Mouse (Mus musculus) embryo, embryonic 9.5 days (tissue): ENCODE measurements around the gene Gm609.

Experiments used
- DNase-seq: peaks from one replicate; pipeline ENCODE4 v3.0.0-alpha.2; 2017; ENCODE audit errors: extremely low spot score

Gene Gm609

DNA sequence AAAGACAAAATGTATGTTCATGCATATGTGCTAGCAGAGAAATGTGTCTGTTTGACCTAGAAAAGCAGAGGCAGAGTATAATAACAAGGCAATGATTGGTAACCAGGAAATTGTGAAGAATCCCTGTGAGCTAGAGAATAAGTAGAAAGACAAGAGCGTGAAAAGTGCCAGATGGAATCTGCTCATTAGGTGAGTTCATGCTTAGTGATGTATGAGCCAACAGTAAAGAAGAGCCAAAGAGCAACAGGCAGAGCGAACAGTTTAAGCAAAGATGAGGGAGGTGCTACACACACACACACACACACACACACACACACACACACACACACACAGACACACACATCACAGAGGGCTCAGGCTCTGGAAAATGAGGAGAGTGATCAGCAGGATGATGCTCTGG is 95.3 kb downstream of the Gm609 start:
- no peak for DNase-seq

DNA sequence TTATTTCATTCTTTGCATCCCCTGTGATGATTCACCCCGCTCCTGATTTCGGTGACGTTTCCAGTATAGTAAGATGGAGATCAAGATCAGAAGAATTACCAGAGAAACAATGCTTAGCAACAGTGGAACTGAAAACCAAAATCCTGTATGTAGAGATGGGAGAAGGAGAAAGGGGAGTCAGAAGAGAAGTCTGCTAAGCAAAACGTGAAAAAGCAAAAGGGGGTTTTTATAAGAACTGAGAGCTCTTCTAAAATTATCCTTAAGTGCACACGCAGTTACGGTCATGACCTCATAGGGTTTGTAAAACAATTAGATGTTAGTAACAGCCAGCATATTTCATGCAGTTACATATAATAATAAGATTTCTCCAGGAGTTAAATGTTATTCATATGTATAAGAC is 100.5 kb downstream of the Gm609 start:
- DNase-seq, result no peak

DNA sequence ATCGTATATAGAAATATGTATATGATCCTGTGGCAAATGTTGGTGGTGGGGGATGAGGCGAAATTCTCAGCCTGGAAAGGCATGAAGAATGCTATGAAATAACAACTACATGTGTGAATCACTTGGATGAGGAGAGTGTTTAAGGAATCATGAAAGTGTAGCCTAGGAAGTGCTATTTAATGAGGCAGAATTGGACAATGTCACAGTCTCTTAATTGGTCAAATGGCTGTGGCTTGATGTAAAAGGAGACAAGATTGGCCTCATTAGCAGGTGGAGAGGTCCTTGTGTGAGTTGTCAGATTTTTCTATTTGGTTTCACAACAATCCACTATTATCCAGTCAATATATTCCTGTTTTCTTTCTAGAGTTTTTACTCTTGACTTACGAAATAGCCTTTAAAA is 101.1 kb downstream of the Gm609 start:
- DNase-seq, result no peak

GRCm38 (mm10) chr16:45390286-45390956 is 102.3 kb downstream of the Gm609 start:
- no peak for DNase-seq

GRCm38 (mm10) chr16:45389833-45390232 is 102.9 kb downstream of the Gm609 start:
- DNase-seq, result no peak

GRCm38 (mm10) chr16:45389041-45389440 is 103.7 kb downstream of the Gm609 start:
- DNase-seq, result no peak

DNA sequence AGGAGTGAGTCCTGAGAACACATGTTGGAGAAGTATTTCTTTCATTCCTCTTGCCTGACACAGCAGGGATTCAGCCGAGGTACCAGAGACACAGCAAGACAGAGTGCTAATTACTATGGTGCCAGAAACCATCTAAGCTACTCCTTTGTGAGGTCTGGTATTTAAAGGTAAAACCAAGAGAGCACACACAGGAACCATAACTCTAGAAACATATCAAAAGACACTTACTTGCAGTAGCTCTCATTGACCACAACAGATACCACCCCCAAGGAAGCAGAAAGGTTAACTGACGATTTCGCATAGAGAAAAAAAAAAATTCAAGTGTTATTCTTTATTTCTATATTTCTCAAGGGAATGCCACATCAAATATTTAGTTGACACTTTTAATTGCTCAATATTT is 111.0 kb downstream of the Gm609 start:
- no peak for DNase-seq

DNA sequence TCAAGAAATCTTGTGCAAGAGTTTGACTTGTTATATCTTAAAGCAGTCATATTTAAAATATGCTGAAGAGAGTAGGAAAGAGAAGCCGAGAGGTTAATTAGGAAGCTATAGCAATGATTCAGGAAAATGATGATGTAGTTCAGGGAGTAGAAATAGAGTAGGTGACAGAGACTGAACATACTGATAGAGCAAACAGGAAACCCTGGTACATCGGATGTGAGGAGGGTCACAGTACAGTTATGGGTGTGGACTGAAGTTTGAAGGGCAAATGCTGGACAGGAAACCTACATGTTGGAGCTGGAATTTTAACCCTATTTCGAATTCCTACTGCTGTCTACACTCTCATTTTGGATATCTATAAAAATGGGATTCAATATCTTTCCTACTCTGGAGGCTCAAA is 113.8 kb downstream of the Gm609 start:
- DNase-seq, result no peak

- no peak for DNase-seq
Observed at GRCm38 (mm10) chr16:45378147-45378943, 114.4 kb downstream of the Gm609 start.

GRCm38 (mm10) chr16:45377332-45377731 is 115.4 kb downstream of the Gm609 start:
- DNase-seq, result no peak

DNA sequence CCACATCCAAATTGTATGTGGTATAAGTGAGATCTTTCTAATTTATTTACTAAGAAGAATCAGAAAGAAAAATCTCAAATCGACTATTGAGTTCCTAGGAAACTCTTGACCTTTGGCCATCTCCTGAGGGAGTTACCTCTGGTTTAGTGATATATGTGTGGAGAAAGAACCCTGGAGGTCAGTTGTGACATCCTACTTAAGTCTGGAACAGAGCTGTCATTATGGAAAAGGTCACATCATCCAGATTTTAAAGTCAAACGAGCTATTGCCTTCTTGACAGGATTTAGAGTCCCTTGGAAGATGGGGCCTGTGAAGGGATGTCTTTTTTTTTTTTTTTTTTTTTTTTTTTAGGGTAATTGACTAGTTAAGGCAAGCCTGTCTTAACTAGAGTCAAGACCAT is 116.0 kb downstream of the Gm609 start:
- no peak for DNase-seq

- DNase-seq, result no peak
Observed at GRCm38 (mm10) chr16:45376294-45376693, 116.5 kb downstream of the Gm609 start.

DNA sequence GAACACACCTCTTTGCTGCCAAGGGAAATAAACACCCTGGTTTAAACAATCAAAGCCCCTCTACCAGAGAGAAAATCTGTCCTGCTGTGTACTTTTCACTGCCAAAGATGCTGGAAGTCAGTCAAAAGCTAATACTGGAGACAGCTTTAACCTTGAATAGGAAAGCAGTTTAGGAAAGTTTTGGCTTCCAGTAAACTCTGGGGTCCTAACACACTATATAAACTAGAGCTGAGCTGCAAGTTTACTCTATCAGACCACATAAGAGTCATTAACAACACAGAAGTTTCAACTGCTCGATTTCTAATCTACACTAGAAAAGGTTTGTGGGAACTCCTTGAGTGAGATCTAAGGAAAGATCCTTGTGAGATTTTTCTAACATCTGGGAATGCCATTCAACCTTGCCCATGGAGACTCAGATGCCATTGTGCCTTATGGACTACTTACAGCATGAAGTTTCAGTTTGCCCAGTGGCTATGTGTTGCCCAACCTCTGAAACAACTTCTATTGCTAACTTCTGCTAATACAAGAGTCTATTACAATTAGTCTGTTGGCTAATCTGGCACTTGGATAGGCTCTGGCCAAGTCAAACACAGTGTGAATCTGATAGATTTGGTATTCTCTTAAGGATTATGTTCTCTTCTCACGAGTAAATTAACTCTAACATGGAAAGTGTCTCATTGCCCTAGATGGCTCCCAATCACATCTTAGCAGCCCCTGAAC is 117.1 kb downstream of the Gm609 start:
- no peak for DNase-seq

DNA sequence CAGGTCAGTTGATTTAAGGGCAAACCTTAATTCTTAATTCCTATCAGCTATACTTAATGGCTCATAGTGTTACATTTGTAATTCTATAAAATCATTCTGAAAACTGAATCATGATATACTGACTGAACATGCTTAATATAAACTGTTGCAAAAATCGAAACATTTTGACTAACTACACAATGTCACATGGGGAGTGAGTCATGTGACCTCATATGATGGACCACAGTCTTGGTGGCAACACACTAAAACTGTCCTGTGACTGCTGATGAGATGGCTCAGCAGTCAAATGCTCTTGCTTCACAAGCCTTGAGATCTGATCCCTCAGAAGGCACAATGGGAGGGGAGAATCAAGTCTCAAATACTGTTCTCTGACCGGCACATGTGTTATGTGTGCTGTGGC is 118.7 kb downstream of the Gm609 start:
- no peak for DNase-seq

DNA sequence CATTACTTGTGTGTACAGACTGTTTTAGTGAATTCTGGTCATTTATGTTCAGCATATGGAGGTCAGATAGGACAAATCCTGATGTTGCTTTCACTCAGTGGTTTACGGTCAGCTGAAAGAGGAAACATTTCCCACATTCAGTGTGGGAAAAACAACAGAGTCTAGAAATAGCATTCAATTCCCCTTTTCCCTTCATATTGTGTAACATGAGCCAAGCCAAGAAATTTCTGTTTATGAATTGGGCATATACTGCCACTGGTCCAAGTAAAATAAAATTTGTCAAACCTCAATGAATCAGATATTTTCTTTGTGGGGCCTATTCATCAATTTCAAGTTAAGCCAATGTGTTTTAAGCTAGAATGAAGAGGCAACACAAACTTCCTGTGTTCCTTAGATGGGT is 121.7 kb downstream of the Gm609 start:
- no peak for DNase-seq

DNA sequence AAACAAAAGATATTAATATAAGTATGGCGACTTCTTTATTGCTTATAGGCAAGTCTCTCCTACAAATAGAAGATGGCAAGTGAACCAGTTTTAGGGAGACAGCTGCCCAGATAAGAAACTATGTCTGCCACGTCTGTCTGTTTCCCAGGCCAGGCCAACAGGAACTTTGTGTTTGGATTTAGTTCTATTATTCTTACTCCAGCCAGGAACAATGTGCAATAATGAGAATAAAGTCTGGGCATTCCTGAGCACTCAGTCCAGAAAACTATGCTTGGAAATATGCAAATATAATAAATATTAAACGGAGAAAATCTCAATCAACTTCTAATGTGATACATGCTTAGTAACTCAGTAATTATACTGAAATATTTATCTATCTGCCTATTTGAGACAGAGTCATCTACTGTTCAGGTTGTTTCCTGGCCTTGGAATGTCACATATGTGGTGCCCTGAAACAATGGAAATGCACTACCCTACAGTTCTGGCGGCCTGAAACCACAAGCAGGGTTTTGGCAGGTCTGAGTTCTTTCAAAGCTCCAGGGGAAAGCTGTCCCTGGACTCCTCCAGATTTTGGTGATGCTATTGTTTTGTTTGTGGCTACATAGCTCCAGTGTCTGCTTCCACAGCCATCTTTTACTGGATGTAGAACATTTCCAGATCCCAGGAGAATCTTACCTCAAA is 123.3 kb downstream of the Gm609 start:
- DNase-seq, result no peak

DNA sequence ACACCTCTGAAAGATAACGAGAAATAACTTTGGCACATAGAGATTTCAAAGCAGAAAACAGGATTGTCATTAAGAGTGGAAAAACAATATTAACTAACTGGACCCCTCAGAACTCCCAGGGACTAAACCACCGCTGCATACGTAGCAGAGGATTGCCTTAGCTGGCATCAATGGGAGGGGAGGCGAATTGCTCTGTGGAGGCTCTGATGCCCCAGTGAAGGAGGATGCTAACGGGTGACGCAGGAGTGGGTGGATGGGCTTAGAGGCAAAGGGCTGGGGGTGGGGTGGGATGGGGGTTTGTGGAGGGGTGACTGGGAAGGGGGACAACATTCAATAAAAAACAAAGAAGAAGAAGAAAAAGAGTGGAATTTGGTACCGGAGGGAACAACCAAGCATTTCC is 126.7 kb downstream of the Gm609 start:
- DNase-seq, result no peak

GRCm38 (mm10) chr16:45365353-45365752 is 127.4 kb downstream of the Gm609 start:
- no peak for DNase-seq

DNA sequence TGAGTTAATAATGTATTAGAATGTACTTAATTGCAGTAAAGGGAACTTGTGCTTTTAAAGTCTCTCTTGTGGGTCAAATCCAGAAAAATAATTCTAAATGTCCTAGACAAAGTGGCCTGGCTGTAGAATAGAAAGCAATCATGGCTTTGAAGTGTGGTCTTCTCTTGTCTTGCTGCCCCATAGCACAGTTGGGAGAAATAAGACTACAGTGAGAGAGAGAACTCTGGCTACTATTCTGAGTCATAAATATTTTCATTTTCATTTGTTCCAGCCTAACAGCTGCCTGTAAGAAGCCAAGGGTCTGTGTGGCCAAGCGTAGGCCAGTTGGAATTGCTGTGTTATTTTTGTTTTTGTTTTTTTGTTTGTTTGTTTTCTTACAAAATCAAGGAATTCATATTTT is 128.1 kb downstream of the Gm609 start:
- DNase-seq, result no peak

- DNase-seq, result no peak
Observed at GRCm38 (mm10) chr16:45363480-45364045, 129.2 kb downstream of the Gm609 start.
